Mouse (Mus musculus) kidney, adult 2 months (tissue): ENCODE measurements at regions not wholly inside any gene's neighbourhood (a gene's known extent, or its start where the extent isn't known, plus 50 kb on each side); places are given as distances from the start of the nearest gene placed in this dataset.

ENCODE experiments used
- CTCF ChIP-seq: fragments of 200-500 bp; conservative IDR thresholded peaks from 2 replicates; pipeline ENCODE4 v1.5.1; 2011; ENCODE audit warnings: low read depth, mild to moderate bottlenecking, control low read depth, low read length, moderate library complexity, mixed read lengths; ENCODE audit not compliant: insufficient read depth, insufficient read length
- POLR2A ChIP-seq: fragments of 200-500 bp; IDR thresholded peaks from one replicate; pipeline ENCODE4 v1.6.1; 2011; ENCODE audit warnings: low read depth, low read length, control low read depth

DNA sequence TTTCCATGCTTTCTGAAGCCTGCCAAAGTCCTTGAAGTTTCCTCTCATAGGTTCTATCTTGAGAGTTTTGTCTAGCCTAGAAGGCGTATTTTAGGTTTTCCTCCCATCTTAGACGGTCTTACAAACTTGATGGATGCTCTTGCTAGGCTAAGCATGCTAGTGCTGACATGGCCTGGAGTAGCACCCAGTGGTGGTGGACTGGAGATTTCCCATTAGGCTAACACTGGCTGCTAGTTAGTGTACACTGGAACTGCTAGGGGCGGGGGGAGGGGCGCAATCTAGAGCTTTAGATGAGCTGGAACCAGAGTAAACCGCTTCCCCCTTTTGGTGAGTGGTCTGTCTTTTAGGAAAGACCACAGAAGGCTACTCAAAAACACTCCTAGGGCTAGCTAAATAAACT, 51.7 kb upstream of the Gm11983 start:
- no peak for TF ChIP-seq CTCF
- TF ChIP-seq POLR2A, result no peak
